Comparison of ENCODE assay signal across 12 mouse cellular contexts in the genomic region with DNA sequence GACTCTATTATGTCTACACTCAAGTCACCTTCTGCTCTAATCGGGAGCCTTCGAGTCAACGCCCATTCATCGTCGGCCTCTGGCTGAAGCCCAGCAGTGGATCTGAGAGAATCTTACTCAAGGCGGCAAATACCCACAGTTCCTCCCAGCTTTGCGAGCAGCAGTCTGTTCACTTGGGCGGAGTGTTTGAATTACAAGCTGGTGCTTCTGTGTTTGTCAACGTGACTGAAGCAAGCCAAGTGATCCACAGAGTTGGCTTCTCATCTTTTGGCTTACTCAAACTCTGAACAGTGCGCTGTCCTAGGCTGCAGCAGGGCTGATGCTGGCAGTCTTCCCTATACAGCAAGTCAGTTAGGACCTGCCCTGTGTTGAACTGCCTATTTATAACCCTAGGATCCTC. TPM values are rescaled to one million over a fixed set of nuclear protein-coding genes. Genes with fewer than 3 reads are reported as not detected.
DNase-seq lines count a peak whose midpoint lies in the region; ATAC-seq and TF ChIP-seq lines count a peak whose summit lies in the region.
"Had no signal": no experiment of that assay in that cellular context is flagged by ENCODE, and none has a peak within 500 bp of the region (broad histone marks: within the 10 kb centered on the region; RNA-seq: fewer than 3 reads in every experiment).

No protein-coding gene starts in this region.

- H3K4me3 ChIP-seq in gastrocnemius, adult 2 months, result peak overlapping the region; percentile 41
- H3K4me3 ChIP-seq in intestine, embryonic 15.5 days (replicated peaks), result no peak overlapping the region

- H3K27me3 ChIP-seq in intestine, embryonic 15.5 days (replicated peaks), result no peaks in the 10 kb centered on the region

- ATAC-seq in intestine, embryonic 15.5 days, result no peak

- no peaks in the 10 kb centered on the region for H3K4me1 ChIP-seq in intestine, embryonic 15.5 days (replicated peaks)

- H3K4me2 ChIP-seq in intestine, embryonic 15.5 days (replicated peaks), result no peak overlapping the region

- H3K9me3 ChIP-seq in intestine, embryonic 15.5 days, result no peaks in the 10 kb centered on the region

- H3K36me3 ChIP-seq in intestine, embryonic 15.5 days, result no peaks in the 10 kb centered on the region

- no peak for TF ChIP-seq CTCF in gastrocnemius, adult 2 months (IDR thresholded peaks at IDR 0.05)

- 80% methylated on average over 10 of the region's 10 CpGs for WGBS in intestine, embryonic 15.5 days

- no peak overlapping the region for H3K27ac ChIP-seq in gastrocnemius, adult 2 months
- no peak overlapping the region for H3K27ac ChIP-seq in intestine, embryonic 15.5 days

- intact Hi-C loops in gastrocnemius, adult 2 months (cut with DNase I), result no loop called here

- H3K9ac ChIP-seq in intestine, embryonic 15.5 days, result no peak overlapping the region

- DNase-seq in gastrocnemius, adult 2 months, result peak; percentile 51
- DNase-seq in gastrocnemius, postnatal 4 days (ENCODE audit: low spot score in 2 of 2), result no peak
- DNase-seq in lung, postnatal 10 days, result peak; percentile 6
- DNase-seq in lung, postnatal 36 days, result no peak
- peak; percentile 14 to 17 for DNase-seq in layer of hippocampus, postnatal 10 days (ENCODE audit: low spot score in 2 of 2)
- DNase-seq in testis, postnatal 14 days (ENCODE audit: low spot score), result peak; percentile 3
- DNase-seq: kidney, postnatal 36 days; thymus, postnatal 25 days had no signal

RNA-seq across cellular contexts. Expression of a gene that starts 11.4 kb away (rescaled TPM):
- total RNA-seq in gastrocnemius, adult 2 months (2021), result not detected
- total RNA-seq in gastrocnemius, postnatal 4 days (2021), result not detected
- total RNA-seq in layer of hippocampus, postnatal 10 days (2021), result not detected
- polyA plus RNA-seq in intestine, embryonic 15.5 days (2015; fragmentation: Nextera tagmentation; extraction: Ambion mirVana), result not detected in 2 replicates
- total RNA-seq: common myeloid progenitor, adult 5-6 weeks had no signal
- polyA plus RNA-seq: heart, embryonic 14.5 days; limb, embryonic 14.5 days had no signal

Comparison
In these comparisons a context has a peak if more than half of its experiments do, and no peak if none do; other contexts are left out.
1. DNase-seq: peak in gastrocnemius, adult 2 months (single experiment), lung, postnatal 10 days (single experiment), layer of hippocampus, postnatal 10 days (2 of 2) and testis, postnatal 14 days (single experiment); none in gastrocnemius, postnatal 4 days (0 of 2) and lung, postnatal 36 days (single experiment).